Mouse (Mus musculus) embryonic facial prominence, embryonic 12.5 days (tissue): ENCODE data around the gene Traf4. TPM values are rescaled to one million over a fixed set of nuclear protein-coding genes. Genes with fewer than 3 reads are reported as not detected.

ENCODE experiments used
- ATAC-seq: fragments of 200-750 bp; cut with Nextera tagmentation; 2 replicates; pipeline ENCODE4 v1.8.0; 2017; ENCODE audit not compliant: insufficient number of reproducible peaks, insufficient read depth, low FRiP score, low TSS enrichment
- H3K27ac ChIP-seq: fragments of 300-500 bp; sonication (generic); 2 replicates; pipeline ENCODE4 v1.5.1; 2016; ENCODE audit warnings: mild to moderate bottlenecking
- H3K27me3 ChIP-seq: fragments of 300-500 bp; sonication (generic); 2 replicates; pipeline ENCODE4 v1.6.1; 2016; ENCODE audit warnings: mild to moderate bottlenecking, moderate library complexity
- H3K36me3 ChIP-seq: fragments of 300-500 bp; sonication (generic); 2 replicates; pipeline ENCODE4 v1.6.1; 2016; ENCODE audit warnings: mild to moderate bottlenecking
- H3K4me1 ChIP-seq: fragments of 300-500 bp; sonication (generic); 2 replicates; pipeline ENCODE4 v1.6.1; 2016
- H3K4me2 ChIP-seq: fragments of 300-500 bp; sonication (generic); replicated peaks from 2 replicates; pipeline ENCODE4 v1.6.1; 2016; ENCODE audit warnings: mild to moderate bottlenecking, moderate library complexity
- H3K4me3 ChIP-seq: fragments of 300-500 bp; sonication (generic); 2 replicates; pipeline ENCODE4 v1.5.1; 2016; ENCODE audit warnings: mild to moderate bottlenecking
- H3K9ac ChIP-seq: fragments of 300-500 bp; sonication (generic); 2 replicates; pipeline ENCODE4 v1.6.1; 2016; ENCODE audit warnings: mild to moderate bottlenecking, moderate library complexity
- H3K9me3 ChIP-seq: fragments of 300-500 bp; sonication (generic); 2 replicates; pipeline ENCODE4 v1.6.1; 2016; ENCODE audit warnings: mild to moderate bottlenecking, moderate library complexity
- WGBS: fragments of 180-500 bp; shearing (Covaris S2); methylation state at CpG from one replicate; pipeline ENCODE4 v1.1.7; 2016; 5-methylcytosine and 5-hydroxymethylcytosine counted together
- polyA plus RNA-seq: library from polyadenylated mRNA; unstranded; fragments of >200 nt; fragmentation: Nextera tagmentation; extraction: Ambion mirVana; gene quantifications from 2 replicates; pipeline ENCODE4 v1.2.1, GENCODE M21; 2016

Traf4 gene
- polyA plus RNA-seq, 1 experiment from 2014 or later, result 122 TPM

DNA sequence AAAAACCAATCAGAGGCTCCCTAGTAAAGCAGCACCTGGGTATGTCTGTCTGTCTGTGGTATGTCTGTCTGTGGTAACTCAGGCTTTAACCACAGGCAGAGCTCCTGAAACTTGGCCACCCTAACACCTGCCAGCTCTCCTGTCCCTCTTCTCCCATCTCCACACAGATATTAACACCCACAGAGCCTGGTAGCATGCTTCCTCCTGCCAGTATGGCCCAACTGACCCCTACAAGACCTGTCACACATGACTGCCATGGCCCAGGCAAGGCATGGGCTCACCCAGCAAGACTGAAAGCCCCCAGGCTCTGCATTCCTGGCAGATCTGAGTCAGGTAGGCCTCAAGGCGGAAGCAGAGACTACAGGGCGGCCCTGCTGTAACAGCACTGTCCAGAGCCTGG is 2.3 kb downstream of the Traf4 start:
- H3K27me3 ChIP-seq, result no peaks in the 10 kb centered on the region
- peak overlapping the region; percentile 99 for H3K4me3 ChIP-seq
- peaks cover 33% of the 10 kb centered on the region for H3K4me1 ChIP-seq
- ATAC-seq, result no peak
- H3K36me3 ChIP-seq, result peaks cover 47% of the 10 kb centered on the region
- H3K4me2 ChIP-seq, result peak overlapping the region; percentile 76
- peak overlapping the region; percentile 99 for H3K9ac ChIP-seq
- no peaks in the 10 kb centered on the region for H3K9me3 ChIP-seq
- WGBS, result 37% methylated on average over 2 of the region's 2 CpGs
- peak overlapping the region; percentile 100 for H3K27ac ChIP-seq

DNA sequence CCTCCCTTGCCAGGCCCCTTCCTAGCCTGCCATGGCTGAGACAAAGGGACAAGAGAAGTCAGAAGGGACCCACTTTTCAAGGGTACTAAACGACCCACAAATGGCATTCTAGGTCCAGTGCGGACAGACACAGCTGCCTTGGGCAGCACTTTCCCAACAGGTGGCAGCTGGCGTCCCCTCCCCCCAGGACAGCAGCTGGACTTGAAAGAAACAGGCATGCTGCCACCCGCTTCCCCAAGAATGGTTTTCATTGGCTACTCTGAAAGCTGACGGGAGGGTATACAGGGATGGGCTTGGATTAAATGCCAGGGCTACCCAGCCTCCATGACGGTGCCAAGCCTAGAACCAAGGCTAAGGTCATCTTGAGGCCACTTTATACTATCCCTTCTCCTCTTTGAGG is 2.9 kb downstream of the Traf4 start:
- no peak for ATAC-seq
- no peaks in the 10 kb centered on the region for H3K9me3 ChIP-seq
- H3K4me2 ChIP-seq, result peak overlapping the region; percentile 76
- H3K36me3 ChIP-seq, result peaks cover 53% of the 10 kb centered on the region
- H3K27me3 ChIP-seq, result no peaks in the 10 kb centered on the region
- H3K4me1 ChIP-seq, result peaks cover 33% of the 10 kb centered on the region
- H3K4me3 ChIP-seq, result peak overlapping the region; percentile 99
- peak overlapping the region; percentile 100 for H3K27ac ChIP-seq
- peak overlapping the region; percentile 99 for H3K9ac ChIP-seq
- 53% methylated on average over 6 of the region's 6 CpGs for WGBS

DNA sequence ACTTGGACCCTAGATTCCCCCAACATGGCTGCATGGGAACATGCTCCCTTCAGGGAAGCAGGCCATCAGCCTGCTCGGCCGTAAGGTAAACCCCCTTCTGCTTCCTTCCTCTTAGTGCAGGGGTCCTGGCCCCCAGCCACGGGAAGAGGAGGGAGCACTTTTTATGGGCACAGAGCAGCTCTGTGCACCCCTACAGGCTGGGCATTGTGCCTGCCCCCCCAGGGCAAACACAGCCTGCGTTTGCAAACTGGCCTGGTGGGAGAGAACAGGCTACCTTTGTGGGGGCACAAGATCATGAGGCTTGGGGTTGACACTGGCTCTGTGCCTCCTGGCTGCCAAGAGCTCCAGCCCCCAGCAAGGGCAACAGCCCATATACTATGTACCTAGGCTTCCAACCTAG is 3.4 kb downstream of the Traf4 start:
- no peaks in the 10 kb centered on the region for H3K27me3 ChIP-seq
- H3K4me3 ChIP-seq, result peak overlapping the region; percentile 99; the same call in 1 of the 2 replicates
- peak overlapping the region; percentile 100; the same call in 1 of the 2 replicates for H3K27ac ChIP-seq
- no peaks in the 10 kb centered on the region for H3K9me3 ChIP-seq
- WGBS, result 43% methylated on average over 4 of the region's 4 CpGs
- peak overlapping the region; percentile 76 for H3K4me2 ChIP-seq
- ATAC-seq, result no peak
- peaks cover 33% of the 10 kb centered on the region for H3K4me1 ChIP-seq
- peaks cover 56% of the 10 kb centered on the region for H3K36me3 ChIP-seq
- H3K9ac ChIP-seq, result peak overlapping the region; percentile 99; the same call in 1 of the 2 replicates

DNA sequence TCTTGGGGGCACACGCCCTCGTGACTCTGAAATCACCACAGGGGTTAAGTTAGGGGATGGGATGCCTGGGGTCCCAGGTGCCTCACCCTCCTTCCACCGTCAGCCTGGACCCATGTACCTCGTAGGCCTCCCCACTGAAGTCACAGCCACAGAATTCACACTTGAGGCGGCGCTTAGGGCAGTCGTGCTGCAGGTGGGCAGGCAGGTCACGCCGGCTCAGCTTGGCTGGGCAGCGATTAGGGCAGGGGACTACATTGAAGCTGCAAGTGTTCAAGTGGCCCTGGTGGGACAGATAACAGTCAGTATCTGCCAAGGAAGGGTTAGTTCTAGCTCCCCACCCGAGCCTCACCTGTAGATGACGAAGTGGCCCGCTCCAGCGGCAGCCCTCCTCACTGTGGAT is 4.2 kb downstream of the Traf4 start:
- Histone ChIP-seq H3K27ac (peak overlapping the region; percentile 41; the same call in 1 of the 2 replicates), H3K27me3 (no peaks in the 10 kb centered on the region), H3K9me3 (no peaks in the 10 kb centered on the region), H3K4me2 (no peak overlapping the region), H3K36me3 (peaks cover 61% of the 10 kb centered on the region), H3K9ac (peak overlapping the region; percentile 20; the same call in 1 of the 2 replicates), H3K4me1 (peaks cover 27% of the 10 kb centered on the region), H3K4me3 (no peak overlapping the region)
- no peak for ATAC-seq
- WGBS, result 90% methylated on average over 14 of the region's 14 CpGs

DNA sequence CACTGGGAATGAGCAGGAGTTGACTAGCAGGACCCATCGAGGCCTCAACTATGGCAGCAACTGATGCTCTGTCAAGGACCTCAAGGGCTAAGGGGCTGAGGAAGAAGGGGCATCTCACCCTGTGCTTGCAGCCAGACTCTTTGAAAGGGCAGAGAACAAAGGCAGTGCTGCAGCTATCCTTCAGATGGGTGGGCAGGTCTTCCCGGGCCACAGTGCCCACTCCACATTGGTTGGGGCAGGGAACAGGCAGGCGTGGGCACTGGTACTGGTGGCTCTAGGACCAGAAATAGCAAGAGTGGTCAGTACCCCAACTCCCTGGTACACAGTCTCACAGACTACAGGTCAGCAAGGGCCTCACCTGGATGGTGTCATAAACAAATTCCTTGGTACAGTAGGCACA is 4.7 kb downstream of the Traf4 start:
- H3K4me3 ChIP-seq, result no peak overlapping the region
- H3K36me3 ChIP-seq, result peaks cover 64% of the 10 kb centered on the region
- H3K27me3 ChIP-seq, result no peaks in the 10 kb centered on the region
- H3K27ac ChIP-seq, result no peak overlapping the region
- H3K4me1 ChIP-seq, result peaks cover 23% of the 10 kb centered on the region
- no peaks in the 10 kb centered on the region for H3K9me3 ChIP-seq
- no peak overlapping the region for H3K9ac ChIP-seq
- ATAC-seq, result no peak
- H3K4me2 ChIP-seq, result no peak overlapping the region
- 92% methylated on average over 3 of the region's 3 CpGs for WGBS

DNA sequence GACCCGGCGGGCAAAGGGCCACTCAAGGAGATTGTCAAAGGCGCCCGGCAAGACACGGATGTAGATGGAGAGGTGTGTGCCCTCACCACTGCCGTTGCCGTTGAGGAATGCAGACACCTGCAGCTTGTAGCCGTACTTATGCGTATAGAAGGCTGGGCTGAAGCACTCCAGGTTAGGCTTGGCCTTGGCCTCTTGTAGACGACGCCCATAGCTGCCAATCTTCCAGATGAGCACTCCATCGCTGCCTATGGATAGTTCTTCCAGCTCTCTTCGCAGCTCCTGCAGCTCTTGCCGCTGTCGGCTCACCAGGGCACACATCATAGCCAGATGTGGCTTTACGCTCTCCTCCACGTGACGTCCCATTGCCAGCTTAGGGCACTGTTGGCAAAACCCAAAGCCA is 5.2 kb downstream of the Traf4 start:
- H3K9me3 ChIP-seq, result no peaks in the 10 kb centered on the region
- no peak overlapping the region for H3K4me3 ChIP-seq
- H3K36me3 ChIP-seq, result peaks cover 69% of the 10 kb centered on the region
- H3K4me1 ChIP-seq, result peaks cover 22% of the 10 kb centered on the region
- H3K9ac ChIP-seq, result no peak overlapping the region
- H3K27me3 ChIP-seq, result no peaks in the 10 kb centered on the region
- 85% methylated on average over 18 of the region's 18 CpGs for WGBS
- H3K4me2 ChIP-seq, result no peak overlapping the region
- H3K27ac ChIP-seq, result no peak overlapping the region
- ATAC-seq, result no peak

DNA sequence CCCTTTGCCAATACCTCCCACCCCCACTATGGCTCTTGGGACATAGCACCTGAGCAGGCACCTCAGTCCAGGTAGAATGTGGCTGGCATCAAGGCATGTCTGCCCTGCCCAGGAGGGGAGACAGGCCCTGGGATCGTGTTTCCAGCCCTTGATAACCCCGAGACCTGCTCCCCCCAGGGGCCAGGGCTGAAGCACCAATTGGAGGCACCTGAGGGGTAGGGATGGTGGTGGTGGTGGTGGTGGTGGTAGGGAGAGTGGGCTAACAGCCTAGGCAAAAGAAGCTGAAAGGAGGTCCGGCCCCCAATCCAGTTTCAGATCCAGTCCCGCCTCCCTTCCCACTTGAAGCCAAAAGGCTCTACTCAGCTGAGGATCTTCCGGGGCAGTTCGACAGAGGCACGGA is 5.8 kb downstream of the Traf4 start:
- H3K4me1 ChIP-seq, result peaks cover 22% of the 10 kb centered on the region
- WGBS, result 66% methylated on average over 7 of the region's 7 CpGs
- no peaks in the 10 kb centered on the region for H3K27me3 ChIP-seq
- peaks cover 76% of the 10 kb centered on the region for H3K36me3 ChIP-seq
- 0 out of 2 replicates have a peak overlapping the region, but pooled peaks have one; percentile 46 for H3K27ac ChIP-seq
- H3K9me3 ChIP-seq, result no peaks in the 10 kb centered on the region
- no peak overlapping the region for H3K4me3 ChIP-seq
- no peak overlapping the region for H3K4me2 ChIP-seq
- no peak overlapping the region for H3K9ac ChIP-seq
- ATAC-seq, result no peak

DNA sequence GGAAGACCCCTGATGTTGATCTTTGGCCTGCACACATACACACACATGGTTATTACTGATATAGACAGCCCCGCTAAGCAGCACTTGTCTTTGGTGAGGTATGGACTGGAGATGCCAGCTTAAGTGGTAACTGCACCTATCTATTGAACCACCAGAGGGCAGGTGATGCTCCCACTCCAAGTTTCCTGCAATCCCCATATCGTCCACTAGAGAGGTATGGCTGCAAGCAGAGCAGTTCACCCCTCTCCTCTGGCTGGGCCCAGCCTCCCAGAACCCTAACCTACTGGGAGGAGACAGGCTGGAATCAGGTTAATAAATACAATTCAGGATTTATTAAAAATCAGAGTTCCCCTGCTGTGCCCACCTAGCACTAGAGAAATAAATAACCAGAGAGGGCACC is 6.3 kb downstream of the Traf4 start:
- Histone ChIP-seq H3K4me1 (peaks cover 22% of the 10 kb centered on the region), H3K9me3 (no peaks in the 10 kb centered on the region), H3K27me3 (no peaks in the 10 kb centered on the region), H3K36me3 (peaks cover 80% of the 10 kb centered on the region), H3K27ac (no peak overlapping the region), H3K4me3 (no peak overlapping the region), H3K9ac (no peak overlapping the region), H3K4me2 (no peak overlapping the region)
- no peak for ATAC-seq
- WGBS, result 30% methylated on average over 2 of the region's 2 CpGs

DNA sequence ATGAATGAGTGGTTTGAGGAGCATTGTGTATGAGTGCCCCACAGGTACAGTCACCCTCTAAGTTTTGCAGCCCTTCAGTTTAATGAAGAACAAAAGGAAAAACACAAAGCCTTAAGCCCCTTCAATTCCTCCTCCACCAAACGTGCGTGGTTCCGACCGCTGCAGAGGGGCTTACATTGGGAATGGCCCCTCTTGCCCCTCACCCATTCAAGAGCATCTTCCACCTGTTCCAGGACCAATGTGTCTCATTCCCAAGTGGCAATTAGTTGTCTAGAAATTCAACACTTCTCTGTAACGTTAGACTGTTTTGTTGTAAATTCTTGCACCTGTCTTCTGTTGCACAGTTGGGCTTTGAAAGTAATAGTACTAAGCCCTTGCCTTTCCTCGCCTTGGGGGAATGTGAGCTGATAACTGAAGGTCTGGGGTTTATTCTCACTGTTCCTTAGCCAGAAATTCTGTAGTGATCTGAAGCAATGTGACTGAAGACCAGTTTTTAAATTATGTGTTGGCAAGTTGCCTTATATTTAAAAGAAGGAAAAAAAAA is 9.2 kb downstream of the Traf4 start:
- no peak overlapping the region for H3K9ac ChIP-seq
- 68% methylated on average over 6 of the region's 6 CpGs for WGBS
- H3K9me3 ChIP-seq, result no peaks in the 10 kb centered on the region
- H3K36me3 ChIP-seq, result peaks cover 88% of the 10 kb centered on the region
- peaks cover 9% of the 10 kb centered on the region for H3K4me1 ChIP-seq
- no peaks in the 10 kb centered on the region for H3K27me3 ChIP-seq
- no peak overlapping the region for H3K27ac ChIP-seq
- no peak overlapping the region for H3K4me2 ChIP-seq
- no peak for ATAC-seq
- H3K4me3 ChIP-seq, result no peak overlapping the region

DNA sequence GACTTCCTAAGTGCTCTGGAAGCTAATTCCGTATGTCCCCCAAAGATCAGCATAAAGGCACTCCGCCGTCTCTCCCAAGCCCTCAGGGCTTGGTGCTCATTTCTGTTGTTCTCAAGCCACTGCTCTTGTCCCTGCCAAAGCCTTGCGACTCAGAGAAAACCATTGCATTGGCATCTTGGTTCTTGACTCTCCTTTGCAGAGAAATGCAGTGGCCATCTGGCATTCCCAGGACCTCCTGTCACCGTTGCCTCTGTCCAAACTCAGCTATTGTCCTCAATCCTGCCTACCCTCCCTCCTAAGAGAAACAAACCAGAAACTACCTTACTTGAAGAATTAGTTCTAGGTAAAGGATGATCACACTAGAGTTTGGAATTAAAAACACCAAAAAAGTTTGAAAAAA is 9.7 kb downstream of the Traf4 start:
- H3K4me2 ChIP-seq, result no peak overlapping the region
- peak overlapping the region; percentile 26; the same call in 1 of the 2 replicates for H3K27ac ChIP-seq
- H3K9ac ChIP-seq, result no peak overlapping the region
- H3K9me3 ChIP-seq, result no peaks in the 10 kb centered on the region
- peaks cover 9% of the 10 kb centered on the region for H3K4me1 ChIP-seq
- H3K36me3 ChIP-seq, result peaks cover 88% of the 10 kb centered on the region
- no peak for ATAC-seq
- 63% methylated on average over 5 of the region's 5 CpGs for WGBS
- H3K27me3 ChIP-seq, result no peaks in the 10 kb centered on the region
- no peak overlapping the region for H3K4me3 ChIP-seq

DNA sequence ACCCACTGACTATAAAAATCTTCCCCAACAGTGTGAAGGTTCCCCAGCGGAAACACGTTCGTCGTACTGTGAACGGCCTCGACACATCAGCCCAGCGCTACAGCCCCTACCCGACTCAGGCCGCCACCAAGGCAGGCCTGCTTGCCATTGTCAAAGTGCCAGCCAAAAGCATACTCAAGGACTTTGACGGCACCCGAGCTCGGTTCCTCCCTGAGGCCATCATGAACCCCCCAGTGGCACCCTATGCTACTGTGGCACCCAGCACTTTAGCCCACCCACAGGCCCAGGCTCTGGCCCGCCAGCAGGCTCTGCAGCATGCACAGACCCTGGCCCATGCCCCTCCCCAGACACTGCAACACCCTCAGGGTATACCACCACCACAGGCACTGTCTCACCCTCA is 11.6 kb downstream of the Traf4 start:
- H3K27ac ChIP-seq, result 0 out of 2 replicates have a peak overlapping the region, but pooled peaks have one; percentile 1
- peak; percentile 64; the same call in 1 of the 2 replicates for ATAC-seq
- H3K36me3 ChIP-seq, result peaks cover 86% of the 10 kb centered on the region
- 91% methylated on average over 13 of the region's 13 CpGs for WGBS
- no peak overlapping the region for H3K4me3 ChIP-seq
- no peak overlapping the region for H3K4me2 ChIP-seq
- H3K4me1 ChIP-seq, result 0 out of 2 replicates have a peak, but pooled peaks cover 5% of the 10 kb centered on the region
- no peaks in the 10 kb centered on the region for H3K27me3 ChIP-seq
- no peaks in the 10 kb centered on the region for H3K9me3 ChIP-seq
- H3K9ac ChIP-seq, result no peak overlapping the region

DNA sequence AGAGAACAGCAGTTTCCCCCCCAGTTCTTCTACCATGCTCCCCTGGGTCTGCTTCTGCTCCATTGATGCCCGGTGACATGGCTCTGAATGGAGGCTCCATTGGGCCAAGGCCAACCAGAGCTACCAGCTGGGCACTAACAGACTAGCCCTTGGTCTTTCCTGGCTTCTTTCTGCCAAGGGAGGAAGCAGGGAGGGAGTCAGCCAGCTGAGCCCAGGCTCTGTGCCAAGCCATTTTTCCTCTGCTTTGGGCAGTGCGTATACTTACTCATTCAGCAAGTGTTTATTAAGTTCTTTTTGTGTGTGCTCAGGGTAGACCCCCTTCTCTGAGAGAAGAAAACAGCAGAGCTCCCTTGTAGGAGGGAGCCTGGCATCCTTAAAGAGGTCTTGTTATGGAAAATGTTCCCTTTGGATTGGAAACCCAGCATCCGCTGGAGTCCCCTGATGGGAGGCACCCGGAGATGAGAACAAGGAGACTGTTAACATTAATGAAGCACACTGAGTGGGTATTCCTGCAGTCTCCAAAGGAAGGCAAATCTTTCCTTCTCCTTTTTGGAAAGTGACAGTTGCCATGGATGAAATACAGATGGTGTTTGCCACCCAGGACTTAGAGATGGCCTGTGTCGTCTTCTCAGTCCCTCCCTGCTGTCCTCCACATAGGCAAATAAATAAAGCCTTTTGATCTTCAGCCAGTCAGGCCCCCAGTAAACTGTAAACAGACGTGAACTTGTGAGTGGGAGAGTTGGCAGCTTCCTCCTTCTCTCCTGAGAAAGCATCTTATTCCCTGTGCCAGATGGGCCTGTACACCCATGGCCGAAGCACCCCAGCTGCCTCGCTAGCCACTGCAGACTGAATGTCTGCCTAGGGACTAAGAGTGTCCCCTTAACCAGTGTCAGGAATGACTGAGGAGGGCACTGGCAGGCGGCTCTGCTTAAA is 12.8 kb downstream of the Traf4 start:
- ATAC-seq, result no peak
- Histone ChIP-seq H3K27ac (no peak overlapping the region), H3K4me3 (no peak overlapping the region), H3K4me1 (0 out of 2 replicates have a peak, but pooled peaks cover 5% of the 10 kb centered on the region), H3K36me3 (peaks cover 85% of the 10 kb centered on the region), H3K9me3 (no peaks in the 10 kb centered on the region), H3K27me3 (no peaks in the 10 kb centered on the region), H3K9ac (no peak overlapping the region), H3K4me2 (no peak overlapping the region)
- WGBS, result 70% methylated on average over 9 of the region's 9 CpGs
